Mouse (Mus musculus): Measurements from ENCODE around the gene Gm9922.

The Gm9922 gene

DNA sequence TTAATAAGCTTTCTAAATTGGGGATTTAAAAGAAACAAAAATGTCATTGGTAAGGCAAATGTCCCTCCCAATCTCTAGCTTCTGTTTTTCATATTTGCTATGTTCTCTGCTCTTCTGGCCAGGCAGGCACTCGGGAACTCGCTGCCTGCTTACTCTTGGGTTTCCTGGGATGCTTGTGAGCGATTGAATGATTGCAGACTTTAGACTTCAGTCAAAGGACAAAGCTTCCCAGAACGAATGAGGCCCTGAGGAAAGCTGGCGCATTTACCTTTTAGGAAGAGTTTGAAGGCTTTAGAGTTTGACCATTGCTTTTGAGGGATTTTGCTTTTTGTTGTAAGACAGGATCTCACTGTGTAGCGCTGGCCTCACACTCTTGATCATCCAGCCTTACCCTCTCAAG, 41.9 kb downstream of the Gm9922 start:
- DNase-seq (ENCODE audit: low spot score in 2 of 2) = no peak
